Mouse (Mus musculus): ENCODE measurements around the gene Kat2a.

The Kat2a gene

DNA sequence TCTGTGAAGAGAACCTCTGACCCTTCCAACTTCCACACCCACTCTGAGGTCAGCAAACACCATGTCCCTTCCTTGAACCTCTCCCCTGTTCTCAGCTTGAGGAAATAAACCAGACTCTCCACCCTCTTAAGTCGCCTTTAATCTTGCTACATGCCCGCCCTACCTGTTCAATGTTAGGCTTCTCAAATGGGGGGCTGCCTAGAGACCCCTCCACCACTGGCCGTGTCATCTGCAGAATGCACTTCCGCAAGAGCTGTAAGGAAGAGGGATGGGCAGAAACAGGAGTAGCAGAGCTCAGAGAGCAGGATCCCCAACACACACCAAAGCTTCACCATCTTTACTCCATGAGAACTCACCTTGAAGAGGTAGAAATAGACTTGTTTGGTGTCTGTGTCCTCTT lies 1.3 kb downstream of the Kat2a start:
- no peak for DNase-seq (ENCODE audit: low read depth, low spot score)

DNA sequence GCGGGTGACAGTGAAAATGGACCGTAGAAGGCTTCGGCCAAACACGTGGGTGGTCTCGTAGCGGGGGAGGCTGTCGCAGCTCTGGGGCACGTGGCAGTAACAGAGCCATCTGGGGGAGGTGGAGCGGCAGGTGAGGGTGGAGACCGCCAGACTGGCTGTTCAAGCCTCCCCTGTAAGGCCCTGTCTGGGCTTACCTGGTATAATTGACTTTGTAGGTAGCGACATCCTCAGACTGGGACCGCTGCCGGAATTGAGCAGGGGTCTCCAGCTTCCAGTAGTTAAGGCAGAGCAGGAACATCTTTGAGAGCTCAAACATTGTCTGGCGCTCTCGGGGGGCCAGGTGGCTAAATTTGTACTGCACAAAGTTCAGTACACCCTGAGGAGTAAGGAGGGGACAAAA lies 1.7 kb downstream of the Kat2a start:
- no peak for DNase-seq (ENCODE audit: low read depth, low spot score)

DNA sequence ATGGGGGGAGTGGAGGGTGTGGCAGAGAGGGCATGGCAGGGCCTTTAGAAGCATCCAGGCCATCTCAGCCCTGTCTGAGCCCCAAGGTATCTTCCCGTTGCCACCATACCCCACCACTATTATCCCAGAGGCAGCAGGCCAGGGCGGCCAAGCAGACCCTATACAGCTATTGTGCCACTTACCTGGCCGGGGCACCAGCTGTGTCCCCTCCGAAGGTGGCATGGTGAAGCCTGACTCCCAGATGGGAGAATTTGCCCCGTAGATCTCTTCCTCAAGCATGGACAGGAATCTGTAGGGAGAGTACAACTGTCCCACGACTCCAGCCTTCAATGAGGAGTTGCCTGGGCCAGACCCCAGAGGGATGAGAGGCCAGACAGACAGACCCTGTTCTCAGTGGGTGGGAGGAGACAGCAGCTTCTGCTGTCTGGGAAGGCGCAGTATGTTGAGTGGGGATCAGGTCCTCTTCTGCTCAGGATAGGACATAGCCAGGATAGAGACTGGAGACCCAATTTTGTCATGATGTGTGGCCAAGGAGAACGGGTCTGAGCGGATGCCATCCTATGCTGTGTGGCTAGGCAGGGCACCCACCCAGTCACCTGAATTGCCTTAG lies 3.0 kb downstream of the Kat2a start:
- DNase-seq (ENCODE audit: low read depth, low spot score): no peak

DNA sequence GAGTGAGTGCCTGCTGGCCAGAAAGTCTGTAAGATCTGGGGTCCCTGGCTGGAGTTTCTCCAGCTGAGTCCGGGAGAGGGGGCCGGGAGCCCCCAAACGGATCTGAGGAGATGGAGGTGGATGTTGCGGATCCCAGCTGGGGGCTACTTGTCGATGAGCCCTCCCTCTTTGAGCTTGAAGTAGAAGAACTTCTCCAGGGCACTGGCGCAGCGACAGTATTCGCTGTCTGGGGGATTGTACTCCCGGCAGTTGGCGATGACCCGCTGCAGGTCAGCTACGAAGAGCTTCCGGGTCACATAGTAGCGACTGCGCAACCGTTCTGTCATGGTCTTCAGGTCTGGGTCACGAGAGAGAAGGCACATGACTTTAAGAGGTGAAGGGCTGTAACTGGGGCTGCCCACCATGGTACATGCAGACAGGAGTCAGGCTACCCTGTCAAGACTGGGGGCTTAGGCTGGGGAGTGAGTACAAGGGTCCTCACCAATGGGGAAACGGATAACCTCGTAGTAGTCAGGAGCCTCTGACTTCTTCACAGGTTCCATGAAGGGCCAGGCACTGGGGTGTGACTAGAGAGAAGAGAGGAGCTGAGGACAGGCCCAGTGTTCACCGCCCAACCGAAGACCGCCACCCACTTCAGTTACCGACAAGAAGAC lies 7.0 kb downstream of the Kat2a start:
- no peak for DNase-seq (ENCODE audit: low read depth, low spot score)

GRCm38 (mm10) chr11:100703851-100704531 lies 8.3 kb downstream of the Kat2a start, which contains the start of gene Dhx58:
Gene Dhx58 (minus strand): TSS chr11:100704271.
- DNase-seq (ENCODE audit: low read depth, low spot score): no peak

GRCm38 (mm10) chr11:100703366-100703765 lies 8.9 kb downstream of the Kat2a start:
- DNase-seq (ENCODE audit: low read depth, low spot score): no peak

- DNase-seq (ENCODE audit: low read depth, low spot score): no peak
Observed at GRCm38 (mm10) chr11:100702906-100703305, 9.4 kb downstream of the Kat2a start.

GRCm38 (mm10) chr11:100702081-100702851 lies 10.0 kb downstream of the Kat2a start:
- peak; percentile 92 for DNase-seq (ENCODE audit: low read depth, low spot score)

DNA sequence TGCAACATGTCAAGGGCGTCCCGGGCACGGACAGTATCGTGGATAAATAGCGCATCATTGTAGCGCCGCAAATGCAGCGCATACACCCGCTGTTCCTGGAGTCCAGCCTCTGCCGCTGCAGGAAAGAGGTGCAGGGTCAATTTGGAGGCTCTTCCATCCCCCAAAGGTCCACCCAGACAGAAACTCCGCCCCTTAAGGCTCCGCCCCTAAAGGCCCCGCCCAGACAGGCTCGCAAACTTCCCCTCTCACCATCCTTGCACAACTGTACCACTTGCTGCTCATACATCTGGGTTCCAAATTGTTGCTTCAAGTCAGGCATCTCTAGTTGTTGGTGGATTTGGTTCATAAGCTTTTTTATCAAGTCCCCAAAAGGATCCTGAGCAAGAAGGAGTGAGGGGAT lies 11.0 kb downstream of the Kat2a start:
- no peak for DNase-seq (ENCODE audit: low read depth, low spot score)

GRCm38 (mm10) chr11:100700710-100701109 lies 11.6 kb downstream of the Kat2a start:
- DNase-seq (ENCODE audit: low read depth, low spot score): no peak

- no peak for DNase-seq (ENCODE audit: low read depth, low spot score)
Observed at GRCm38 (mm10) chr11:100697921-100698320, 14.3 kb downstream of the Kat2a start.

GRCm38 (mm10) chr11:100694926-100695325 lies 17.3 kb downstream of the Kat2a start:
- peak; percentile 66 for DNase-seq (ENCODE audit: low read depth, low spot score)

- no peak for DNase-seq (ENCODE audit: low read depth, low spot score)
Observed at GRCm38 (mm10) chr11:100693154-100693553, 19.1 kb downstream of the Kat2a start.

DNA sequence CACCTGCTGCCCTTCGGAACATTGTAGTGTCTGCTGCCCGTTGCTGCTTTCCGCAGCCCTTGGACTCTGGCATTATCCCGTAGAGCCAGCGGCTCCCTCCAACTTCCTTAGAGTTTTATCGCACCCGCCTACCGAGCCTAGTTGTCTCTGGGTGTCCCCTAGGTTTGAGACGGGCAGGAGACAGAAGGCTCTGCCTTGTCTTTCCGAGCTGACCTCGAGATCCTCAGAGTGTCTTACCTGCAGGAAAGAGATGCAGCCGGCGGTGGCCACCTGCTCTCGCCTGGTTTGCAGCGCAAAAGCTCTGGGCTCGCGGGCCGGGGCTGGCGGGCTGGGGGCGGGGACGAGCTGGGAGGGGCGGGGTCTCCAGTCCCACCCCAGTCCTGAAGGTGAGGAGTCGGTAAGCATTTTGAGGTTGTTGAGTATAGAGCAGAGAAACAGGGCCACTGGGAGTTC lies 20.1 kb downstream of the Kat2a start, which contains the start of gene Zfp385c:
Zfp385c (minus strand) TSS at position 292 of the 453 bp plus-strand sequence.
- DNase-seq (ENCODE audit: low read depth, low spot score): no peak

GRCm38 (mm10) chr11:100690389-100690788 lies 21.9 kb downstream of the Kat2a start:
- no peak for DNase-seq (ENCODE audit: low read depth, low spot score)

GRCm38 (mm10) chr11:100688443-100688842 lies 23.8 kb downstream of the Kat2a start:
- DNase-seq (ENCODE audit: low read depth, low spot score): no peak

DNA sequence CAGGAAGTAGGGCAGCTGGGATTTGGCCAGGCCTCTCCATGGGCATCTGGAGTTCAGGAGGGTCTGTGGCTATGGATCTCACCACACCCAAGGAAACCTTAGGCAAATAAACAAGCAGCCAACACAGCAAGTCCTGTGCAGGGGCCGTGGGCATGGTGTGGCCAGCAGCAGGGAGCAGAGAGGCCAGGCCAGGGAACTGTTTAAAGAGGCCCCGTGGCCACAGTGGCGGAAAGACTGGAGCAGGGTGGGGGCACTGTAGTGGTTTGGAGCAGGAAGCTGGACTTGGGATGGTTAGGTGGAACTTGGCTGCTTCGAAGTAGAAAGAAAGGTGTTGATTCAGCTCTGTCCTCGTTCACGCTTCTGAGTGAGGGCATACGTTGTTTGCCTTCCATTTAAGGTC lies 25.0 kb downstream of the Kat2a start:
- DNase-seq (ENCODE audit: low read depth, low spot score): no peak

DNA sequence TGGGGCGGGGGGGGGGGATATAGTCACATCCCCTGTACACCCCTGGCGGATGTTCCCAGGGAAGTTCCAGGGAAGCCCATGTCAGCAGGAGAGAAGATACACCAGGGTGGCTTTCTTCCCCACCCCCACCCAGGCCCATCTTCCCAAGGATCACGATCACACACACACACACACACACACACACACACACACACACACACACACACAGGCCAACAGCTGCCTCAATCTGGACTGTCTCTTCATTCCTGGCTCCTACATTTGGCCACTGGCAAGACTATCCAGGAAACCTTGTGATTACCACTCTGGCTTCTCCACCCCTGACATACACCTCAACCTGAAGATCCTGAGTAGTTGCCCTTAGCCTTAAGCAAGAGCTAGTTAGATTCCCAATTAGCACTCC lies 26.9 kb downstream of the Kat2a start:
- no peak for DNase-seq (ENCODE audit: low read depth, low spot score)

GRCm38 (mm10) chr11:100684084-100684483 lies 28.2 kb downstream of the Kat2a start:
- no peak for DNase-seq (ENCODE audit: low read depth, low spot score)

DNA sequence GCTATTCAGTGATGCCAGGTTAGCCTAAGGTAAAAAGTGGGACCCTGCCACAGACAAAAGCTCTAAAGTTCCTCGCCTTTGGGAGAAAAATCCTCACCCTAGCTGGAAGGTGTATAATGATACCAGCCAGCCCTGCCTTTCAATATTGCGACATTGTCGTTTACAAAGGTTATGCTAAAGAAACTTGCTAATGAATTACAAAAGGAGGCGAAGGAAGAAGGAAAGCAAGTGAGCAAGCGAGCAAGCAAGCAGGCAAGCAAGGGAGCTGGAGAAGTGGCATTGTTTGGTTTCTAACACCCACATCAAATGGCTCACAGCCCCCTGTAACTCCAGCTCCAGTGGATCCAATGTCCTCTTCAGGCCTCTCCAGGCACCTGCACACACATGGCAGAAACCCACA lies 29.7 kb downstream of the Kat2a start:
- DNase-seq (ENCODE audit: low read depth, low spot score): no peak

- DNase-seq (ENCODE audit: low read depth, low spot score): no peak
Observed at GRCm38 (mm10) chr11:100681826-100682225, 30.4 kb downstream of the Kat2a start.

- DNase-seq (ENCODE audit: low read depth, low spot score): peak; percentile 81
Observed at GRCm38 (mm10) chr11:100677810-100678209, 34.5 kb downstream of the Kat2a start.
